Mouse (Mus musculus): ENCODE data around the gene Meis2.

GRCm38 (mm10) chr2:116000514-116000913 lies 65.1 kb downstream of the Meis2 start:
- TF ChIP-seq CTCF (IDR thresholded peaks at IDR 0.05 in 2 of 3, conservative IDR thresholded peaks at IDR 0.05 in 1 of 3; ENCODE audit: control insufficient read depth in 1 of 3, insufficient read depth in 1 of 3, low read depth in 2 of 3, low read length in 3 of 3, poor library complexity in 1 of 3, severe bottlenecking in 1 of 3) (no peak), CHD2 (IDR thresholded peaks at IDR 0.05; ENCODE audit: low read length) (no peak), ZNF384 (IDR thresholded peaks at IDR 0.05; ENCODE audit: low read depth, low read length) (no peak), EP300 (IDR thresholded peaks at IDR 0.05; ENCODE audit: low read depth in 1 of 2, low read length in 2 of 2) (no peak), POLR2A (IDR thresholded peaks at IDR 0.05; ENCODE audit: control insufficient read depth in 1 of 2, insufficient read depth in 1 of 2, low read depth in 1 of 2, low read length in 2 of 2, poor library complexity in 1 of 2) (no peak), MAX (IDR thresholded peaks at IDR 0.05; ENCODE audit: low read length) (no peak), MAFK (IDR thresholded peaks at IDR 0.05; ENCODE audit: borderline replicate concordance, low read depth, low read length) (no peak), RCOR1 (IDR thresholded peaks at IDR 0.05; ENCODE audit: low read depth, low read length) (no peak), POLR2AphosphoS2 (IDR thresholded peaks at IDR 0.05; ENCODE audit: low read length) (no peak), USF1 (IDR thresholded peaks at IDR 0.05; ENCODE audit: low read depth, low read length) (no peak), NRF1 (IDR thresholded peaks at IDR 0.05; ENCODE audit: insufficient read depth, low read depth, low read length, poor library complexity, severe bottlenecking) (no peak), ZKSCAN1 (IDR thresholded peaks at IDR 0.05; ENCODE audit: low read depth, low read length) (no peak), GABPA (IDR thresholded peaks at IDR 0.05; ENCODE audit: low read depth, low read length) (no peak)

Data from MEL (cell line).